17 mouse cellular contexts compared by ENCODE assay signal in genomic region chr13:92671727-92672126, GRCm38 (mm10).
"Had no signal": no experiment of that assay in that cellular context is flagged by ENCODE, and none has a peak within 500 bp of the region (broad histone marks: within the 10 kb centered on the region; RNA-seq: fewer than 3 reads in every experiment).

No protein-coding gene starts in this region.

- H3K27ac ChIP-seq: kidney, embryonic 15.5 days; limb, embryonic 10.5 days; liver, embryonic 12.5 days; macrophage; midbrain, embryonic 12.5 days; neural tube, embryonic 15.5 days had no signal

- DNase-seq: kidney, adult 2 months; kidney, postnatal 14 days; layer of hippocampus, adult 9-11 months; lung, embryonic 14.5 days; lung, postnatal 10 days; right cerebral cortex, adult 18-20 months; right cerebral cortex, postnatal 25 days; thymus, postnatal 36 days had no signal

- H3K36me3 ChIP-seq: kidney, embryonic 15.5 days; limb, embryonic 10.5 days; liver, embryonic 12.5 days; midbrain, embryonic 12.5 days; neural tube, embryonic 15.5 days had no signal

- H3K9me3 ChIP-seq: kidney, embryonic 15.5 days; limb, embryonic 10.5 days; liver, embryonic 12.5 days; megakaryocyte, embryonic 14.5 days; midbrain, embryonic 12.5 days; neural tube, embryonic 15.5 days had no signal

- H3K4me2 ChIP-seq: kidney, embryonic 15.5 days; liver, embryonic 12.5 days; lung, embryonic 14.5 days; midbrain, embryonic 12.5 days; neural tube, embryonic 15.5 days had no signal

- H3K4me3 ChIP-seq: kidney, embryonic 15.5 days; limb, embryonic 10.5 days; liver, embryonic 12.5 days; megakaryocyte, embryonic 14.5 days; midbrain, embryonic 12.5 days; neural tube, embryonic 15.5 days had no signal

- H3K4me1 ChIP-seq: midbrain, embryonic 12.5 days had no signal

- H3K9ac ChIP-seq: kidney, embryonic 15.5 days; liver, embryonic 12.5 days; lung, embryonic 14.5 days; midbrain, embryonic 12.5 days; neural tube, embryonic 15.5 days had no signal

- ATAC-seq: intestine, embryonic 16.5 days; liver, embryonic 12.5 days; midbrain, embryonic 16.5 days had no signal

- H3K27me3 ChIP-seq: kidney, embryonic 15.5 days; liver, embryonic 12.5 days; megakaryocyte, embryonic 14.5 days; midbrain, embryonic 12.5 days; neural tube, embryonic 15.5 days had no signal
